Mouse (Mus musculus) intestine, postnatal 0 days (tissue): ENCODE data around the gene Fstl1. TPM values are rescaled to one million over a fixed set of nuclear protein-coding genes. Genes with fewer than 3 reads are reported as not detected.

Source experiments
- ATAC-seq: fragments of 200-750 bp; cut with Nextera tagmentation; 2 replicates; pipeline ENCODE4 v1.8.0; 2017; ENCODE audit warnings: mild to moderate bottlenecking, moderate TSS enrichment, moderate library complexity
- H3K27ac ChIP-seq: fragments of 300-500 bp; sonication (generic); 2 replicates; pipeline ENCODE4 v1.5.1; 2014; ENCODE audit warnings: mild to moderate bottlenecking, low read depth, low read length, moderate library complexity
- H3K27me3 ChIP-seq: fragments of 300-500 bp; sonication (generic); replicated peaks from 2 replicates; pipeline ENCODE4 v1.6.1; 2014; ENCODE audit warnings: low read length, mixed read lengths; ENCODE audit not compliant: control insufficient read depth, insufficient read depth
- H3K36me3 ChIP-seq: fragments of 300-500 bp; sonication (generic); 2 replicates; pipeline ENCODE4 v1.6.1; 2014; ENCODE audit warnings: mild to moderate bottlenecking, moderate library complexity; ENCODE audit not compliant: control insufficient read depth, insufficient read depth
- H3K4me1 ChIP-seq: fragments of 300-500 bp; sonication (generic); replicated peaks from 2 replicates; pipeline ENCODE4 v1.6.1; 2014; ENCODE audit warnings: antibody characterized with exemption, low read length, mixed read lengths; ENCODE audit not compliant: control insufficient read depth, insufficient read depth
- H3K4me2 ChIP-seq: fragments of 300-500 bp; sonication (generic); replicated peaks from 2 replicates; pipeline ENCODE4 v1.6.1; 2014; ENCODE audit warnings: low read depth, mild to moderate bottlenecking, moderate library complexity
- H3K4me3 ChIP-seq: fragments of 300-500 bp; sonication (generic); 2 replicates; pipeline ENCODE4 v1.5.1; 2014; ENCODE audit warnings: low read depth, low read length
- H3K9ac ChIP-seq: fragments of 300-500 bp; sonication (generic); 2 replicates; pipeline ENCODE4 v1.6.1; 2014; ENCODE audit warnings: mild to moderate bottlenecking, low read depth, low read length
- H3K9me3 ChIP-seq: fragments of 300-500 bp; sonication (generic); 2 replicates; pipeline ENCODE4 v1.6.1; 2016; ENCODE audit warnings: mixed run types; ENCODE audit not compliant: control insufficient read depth
- CTCF ChIP-seq: sonication (generic); IDR thresholded peaks from 2 replicates; pipeline ENCODE4 v1.5.1; 2016; ENCODE audit warnings: low read depth, mild to moderate bottlenecking, control low read depth, antibody characterized with exemption, moderate library complexity
- WGBS: fragments of 180-500 bp; shearing (Covaris S2); extraction: QIAGEN DNeasy Blood & Tissue Kit; methylation state at CpG from one replicate; pipeline ENCODE4 v1.1.7; 2014; 5-methylcytosine and 5-hydroxymethylcytosine counted together
- polyA plus RNA-seq: library from polyadenylated mRNA; unstranded; fragments of >200 nt; fragmentation: Nextera tagmentation; extraction: Ambion mirVana; gene quantifications from 2 replicates; pipeline ENCODE4 v1.2.1, GENCODE M21; 2015

The Fstl1 gene
- polyA plus RNA-seq, 1 experiment from 2014 or later, result 125 TPM

DNA sequence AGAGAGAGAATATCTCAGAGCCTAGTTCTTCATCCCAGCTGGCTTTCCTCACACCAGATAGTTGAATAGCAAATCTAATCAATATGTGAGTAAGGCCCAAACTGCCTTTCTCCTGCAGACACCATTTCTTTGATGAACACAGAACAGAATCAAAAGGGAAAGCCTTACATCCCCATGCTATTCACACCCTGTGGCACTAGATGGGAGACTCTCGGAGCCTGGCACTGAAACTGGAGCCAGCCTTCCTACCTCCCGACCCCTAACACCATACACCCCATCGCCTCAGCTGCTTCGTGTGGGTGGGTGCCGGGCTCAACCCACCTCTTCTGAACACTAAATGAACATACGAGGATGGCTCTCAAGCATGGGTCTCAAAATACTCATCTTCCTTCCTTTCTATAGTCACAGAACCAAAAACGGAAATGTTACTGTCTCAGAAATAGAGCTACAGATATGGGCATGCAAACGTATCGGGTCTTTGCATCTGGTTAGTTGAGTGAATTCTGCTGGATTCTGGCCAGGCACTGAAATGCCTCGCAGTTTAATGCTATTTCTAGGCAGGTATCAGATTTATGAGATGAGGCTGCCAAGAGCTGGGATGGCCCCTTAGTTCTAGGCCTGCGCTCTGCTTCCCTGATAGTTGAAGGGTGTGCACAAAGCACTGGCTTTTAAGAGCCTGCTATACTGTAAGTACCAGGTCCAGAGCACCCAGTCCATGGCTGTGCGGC, 48.3 kb downstream of the Fstl1 start:
- H3K4me1 ChIP-seq, result no peaks in the 10 kb centered on the region
- H3K4me2 ChIP-seq, result no peak overlapping the region
- H3K4me3 ChIP-seq, result no peak overlapping the region
- WGBS, result 85% methylated on average over 12 of the region's 12 CpGs
- no peak for TF ChIP-seq CTCF
- H3K27me3 ChIP-seq, result no peaks in the 10 kb centered on the region
- ATAC-seq, result no peak
- no peaks in the 10 kb centered on the region for H3K9me3 ChIP-seq
- H3K27ac ChIP-seq, result no peak overlapping the region
- no peak overlapping the region for H3K9ac ChIP-seq
- H3K36me3 ChIP-seq, result peaks cover 35% of the 10 kb centered on the region

DNA sequence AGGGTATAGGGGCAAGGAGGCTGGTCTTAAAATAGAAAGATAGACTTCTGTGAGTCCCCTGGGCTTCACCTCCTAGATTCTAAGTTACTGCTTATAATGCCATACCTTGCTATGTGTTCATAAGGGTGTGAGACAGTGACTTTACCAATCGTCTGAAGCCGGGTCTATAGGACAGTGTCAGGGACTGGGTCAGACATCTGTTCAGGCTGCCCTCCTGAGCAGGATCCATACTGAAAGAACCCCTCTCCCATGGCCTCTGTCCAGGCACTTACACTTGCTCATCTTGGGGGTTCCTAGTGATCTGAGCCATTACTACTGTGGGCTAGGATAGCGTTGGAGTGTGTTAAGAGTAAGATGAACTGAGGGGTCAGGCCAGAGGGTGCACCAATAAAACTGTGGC, 49.6 kb downstream of the Fstl1 start:
- no peak for TF ChIP-seq CTCF
- no peak for ATAC-seq
- Histone ChIP-seq H3K9me3 (no peaks in the 10 kb centered on the region), H3K27me3 (no peaks in the 10 kb centered on the region), H3K9ac (no peak overlapping the region), H3K4me3 (no peak overlapping the region), H3K36me3 (peaks cover 45% of the 10 kb centered on the region), H3K4me1 (no peaks in the 10 kb centered on the region), H3K4me2 (no peak overlapping the region), H3K27ac (no peak overlapping the region)
- 96% methylated on average over 3 of the region's 3 CpGs for WGBS

GRCm38 (mm10) chr16:37831041-37831440, 54.4 kb downstream of the Fstl1 start:
- Histone ChIP-seq H3K4me2 (no peak overlapping the region), H3K4me3 (no peak overlapping the region), H3K9me3 (no peaks in the 10 kb centered on the region), H3K36me3 (peaks cover 29% of the 10 kb centered on the region), H3K4me1 (no peaks in the 10 kb centered on the region), H3K27ac (no peak overlapping the region), H3K27me3 (no peaks in the 10 kb centered on the region), H3K9ac (no peak overlapping the region)
- no peak for TF ChIP-seq CTCF
- 83% methylated on average over 7 of the region's 7 CpGs for WGBS
- no peak for ATAC-seq

DNA sequence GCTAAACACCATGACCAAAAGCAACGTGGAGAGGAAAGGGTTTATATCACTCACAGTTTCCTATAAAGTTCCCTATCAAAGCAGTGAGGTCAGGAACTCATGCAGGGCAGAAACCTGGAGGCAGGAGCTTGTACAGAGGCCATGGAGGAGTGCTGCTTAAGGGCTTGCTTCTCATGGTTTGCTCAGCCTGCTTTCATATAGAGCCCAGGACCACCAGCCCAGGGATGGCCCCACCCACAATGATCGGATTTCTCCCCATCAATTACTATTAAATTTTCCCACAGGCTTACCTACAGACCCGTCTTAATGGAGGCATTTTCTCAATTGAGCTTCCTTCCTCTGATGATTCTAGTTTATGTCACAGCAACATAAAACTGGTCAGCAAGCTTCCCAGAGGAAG, 60.9 kb downstream of the Fstl1 start:
- Histone ChIP-seq H3K9ac (no peak overlapping the region), H3K36me3 (no peaks in the 10 kb centered on the region), H3K27me3 (no peaks in the 10 kb centered on the region), H3K4me3 (no peak overlapping the region), H3K9me3 (no peaks in the 10 kb centered on the region), H3K27ac (no peak overlapping the region), H3K4me2 (no peak overlapping the region), H3K4me1 (no peaks in the 10 kb centered on the region)
- WGBS, result 67% methylated on average over 3 of the region's 3 CpGs
- TF ChIP-seq CTCF, result no peak
- no peak for ATAC-seq

- Histone ChIP-seq H3K27me3 (no peaks in the 10 kb centered on the region), H3K4me1 (no peaks in the 10 kb centered on the region; the same call in 1 of the 2 replicates), H3K27ac (no peak overlapping the region), H3K36me3 (no peaks in the 10 kb centered on the region), H3K4me3 (no peak overlapping the region), H3K4me2 (no peak overlapping the region), H3K9me3 (no peaks in the 10 kb centered on the region), H3K9ac (no peak overlapping the region)
- WGBS, result 67% methylated on average over 2 of the region's 2 CpGs
- no peak for TF ChIP-seq CTCF
- ATAC-seq, result no peak
These were observed 65.8 kb downstream of the Fstl1 start for GRCm38 (mm10) chr16:37842439-37842838.

DNA sequence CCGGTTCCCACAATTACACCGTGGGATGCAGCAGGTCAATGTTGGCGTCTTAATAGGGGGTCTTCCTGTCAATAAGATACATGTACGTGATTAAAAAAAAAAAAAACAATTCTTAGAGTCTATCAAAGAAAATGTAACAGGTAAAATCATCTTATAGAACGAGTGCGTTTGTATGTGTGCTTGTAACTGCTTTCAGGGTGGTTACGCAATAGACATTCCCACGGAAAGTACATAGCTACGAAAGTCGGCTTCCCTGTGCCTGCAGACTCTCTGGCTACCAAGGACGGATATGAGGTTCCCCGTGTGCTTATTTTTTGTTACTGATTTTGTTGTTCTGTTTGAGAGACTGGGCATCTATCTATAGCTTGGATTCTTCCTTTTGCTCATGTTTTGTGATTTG, 67.1 kb downstream of the Fstl1 start:
- Histone ChIP-seq H3K4me2 (no peak overlapping the region), H3K4me3 (no peak overlapping the region), H3K36me3 (no peaks in the 10 kb centered on the region), H3K9me3 (no peaks in the 10 kb centered on the region), H3K4me1 (no peaks in the 10 kb centered on the region; the same call in 1 of the 2 replicates), H3K9ac (no peak overlapping the region), H3K27ac (no peak overlapping the region), H3K27me3 (no peaks in the 10 kb centered on the region)
- 69% methylated on average over 12 of the region's 12 CpGs for WGBS
- ATAC-seq, result no peak
- no peak for TF ChIP-seq CTCF
